Mouse (Mus musculus) liver, adult 2 months (tissue): Measurements from ENCODE around the gene Synpo2.

Source experiments
- CTCF ChIP-seq: fragments of 200-500 bp; IDR thresholded peaks from 2 replicates; pipeline ENCODE4 v1.5.1; 2011; ENCODE audit warnings: low read depth, low read length, control low read depth
- POLR2A ChIP-seq: fragments of 200-500 bp; IDR thresholded peaks from 2 replicates; pipeline ENCODE4 v1.6.1; 2011; ENCODE audit warnings: low read length, control low read depth; ENCODE audit not compliant: insufficient read depth; ENCODE audit errors: extremely low read depth

- TF ChIP-seq CTCF (no peak), POLR2A (no peak)
Measured at GRCm38 (mm10) chr3:123058832-123059231, 177.1 kb downstream of the Synpo2 start.
